Mouse (Mus musculus) G1E-ER4 (cell line): ENCODE results near the gene Hic1. TPM values are rescaled to one million over a fixed set of nuclear protein-coding genes. Genes with fewer than 3 reads are reported as not detected.

Source experiments
- GATA1 ChIP-seq: IDR thresholded peaks from one replicate; pipeline ENCODE4 v1.8.0; 2012; ENCODE audit warnings: low read length, inconsistent platforms
- polyA plus RNA-seq: library from polyadenylated mRNA; stranded (reverse); fragments of >175 nt; gene quantifications from 2 replicates; pipeline ENCODE4 v1.2.3, GENCODE M21; 2012

The Hic1 gene
- polyA plus RNA-seq, result 0.45 and 0.46 TPM in 2 replicates

GRCm38 (mm10) chr11:75169405-75170080, at the start of gene Hic1:
Gene Hic1 (minus strand): TSS chr11:75169519.
- no peak for TF ChIP-seq GATA1

DNA sequence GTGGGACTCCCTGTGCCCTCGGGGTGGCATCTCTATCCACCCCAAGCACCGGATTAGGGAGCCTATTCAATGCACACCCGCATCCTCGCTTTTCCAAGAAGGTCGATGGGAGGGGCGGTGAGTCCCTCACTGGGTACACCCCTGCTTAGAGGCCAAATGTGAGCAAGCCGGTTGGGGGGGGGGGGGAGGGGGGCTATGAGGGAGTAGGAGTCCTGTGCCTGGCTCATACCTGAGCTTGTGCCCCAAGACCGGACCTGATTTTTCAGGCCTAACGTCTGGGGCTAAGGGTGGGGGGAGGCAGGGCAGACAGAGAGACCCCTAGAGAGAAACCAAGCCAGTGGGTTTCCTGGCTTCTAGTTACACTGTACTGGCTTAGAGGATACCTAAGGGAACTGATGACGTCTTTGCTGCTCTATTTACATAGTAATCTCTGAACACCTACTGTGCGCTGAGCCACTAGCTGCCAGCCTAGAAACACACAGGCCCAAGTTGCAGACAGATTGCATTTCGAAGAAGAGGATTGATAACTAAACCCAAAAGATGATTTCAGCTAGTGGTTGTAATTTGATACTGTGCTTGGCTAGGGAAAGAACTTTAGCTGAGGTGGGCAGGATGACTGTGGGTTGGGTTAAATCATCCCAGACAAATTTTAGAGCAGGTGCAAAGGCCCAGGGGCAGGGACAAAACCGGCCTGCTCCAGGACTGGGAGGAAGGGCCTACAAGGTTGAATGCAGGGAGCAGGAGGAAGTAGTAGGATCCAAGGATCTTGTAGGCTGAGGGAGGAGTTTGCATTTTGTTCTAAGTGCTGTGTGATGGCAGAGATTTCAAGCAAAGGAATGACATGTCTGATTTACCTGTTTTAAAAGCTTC, 45.0 kb upstream of the Hic1 start:
- TF ChIP-seq GATA1, result no peak

GRCm38 (mm10) chr11:75213372-75214080, 44.2 kb upstream of the Hic1 start:
- no peak for TF ChIP-seq GATA1

GRCm38 (mm10) chr11:75212876-75213275, 43.6 kb upstream of the Hic1 start:
- no peak for TF ChIP-seq GATA1

GRCm38 (mm10) chr11:75212031-75212667, 42.8 kb upstream of the Hic1 start:
- no peak for TF ChIP-seq GATA1

GRCm38 (mm10) chr11:75210755-75211154, 41.4 kb upstream of the Hic1 start:
- no peak for TF ChIP-seq GATA1

DNA sequence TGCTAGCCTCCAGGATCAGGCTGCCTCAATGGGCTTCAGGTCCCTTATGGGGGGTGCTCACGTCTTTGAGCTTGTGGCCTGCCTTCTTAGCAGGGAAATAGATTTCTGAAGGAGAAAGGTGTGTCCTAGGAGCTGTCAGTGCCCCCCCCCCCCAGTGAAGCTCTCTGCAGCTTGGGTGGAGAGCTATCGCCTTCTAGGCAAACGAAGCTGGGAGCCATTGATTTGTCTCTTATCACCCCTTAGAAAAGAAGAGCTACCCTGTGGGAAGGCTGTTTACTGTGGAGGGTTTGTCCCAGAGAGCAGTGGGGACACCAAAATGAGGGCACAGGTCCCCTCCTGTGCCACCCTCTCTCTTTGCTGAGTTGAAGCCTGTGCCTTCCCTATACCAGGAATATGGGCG, 40.8 kb upstream of the Hic1 start:
- no peak for TF ChIP-seq GATA1

GRCm38 (mm10) chr11:75209363-75209762, 40.0 kb upstream of the Hic1 start:
- TF ChIP-seq GATA1, result no peak

- TF ChIP-seq GATA1, result no peak
These were observed 37.0 kb upstream of the Hic1 start for GRCm38 (mm10) chr11:75206347-75206746.

GRCm38 (mm10) chr11:75204472-75204871, 35.2 kb upstream of the Hic1 start:
- no peak for TF ChIP-seq GATA1

DNA sequence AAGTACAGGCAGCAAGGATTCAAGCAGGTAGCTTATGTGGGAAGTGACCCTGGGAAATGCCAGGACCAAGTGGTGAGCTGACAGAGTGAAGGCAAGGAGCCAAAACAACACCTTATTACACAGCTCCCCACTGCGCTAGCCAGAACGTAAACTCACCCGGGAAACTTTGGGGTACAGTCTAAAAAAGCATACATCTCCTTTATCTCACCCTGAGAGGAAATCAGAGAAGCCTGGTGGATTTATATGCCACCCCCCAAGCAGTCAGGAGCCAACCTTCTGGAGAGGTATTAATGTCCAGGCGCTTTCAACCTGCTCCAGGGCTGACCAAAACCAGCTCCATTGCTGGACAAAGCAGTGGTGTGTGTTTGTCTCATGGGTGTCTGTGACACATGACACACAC, 34.6 kb upstream of the Hic1 start:
- no peak for TF ChIP-seq GATA1

DNA sequence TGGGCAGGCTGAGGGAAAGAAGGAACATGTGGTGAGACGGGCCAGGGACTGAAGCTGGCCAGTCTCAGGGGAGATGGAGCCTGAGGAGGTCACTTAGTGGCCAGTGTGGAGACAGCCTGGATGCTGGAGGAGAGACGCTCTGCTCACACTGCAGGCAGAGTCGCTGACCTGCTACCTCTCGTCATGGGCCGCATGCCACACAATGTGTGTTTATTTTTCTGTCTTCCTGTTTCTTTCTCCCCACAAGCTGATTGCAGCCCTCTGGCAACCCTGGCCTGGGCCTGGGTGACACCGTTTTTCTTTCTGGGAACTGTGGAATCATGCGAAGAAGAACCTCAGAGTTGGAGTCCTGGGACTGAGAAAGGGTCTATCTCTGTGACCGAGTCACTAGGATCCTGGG, 32.4 kb upstream of the Hic1 start:
- no peak for TF ChIP-seq GATA1

DNA sequence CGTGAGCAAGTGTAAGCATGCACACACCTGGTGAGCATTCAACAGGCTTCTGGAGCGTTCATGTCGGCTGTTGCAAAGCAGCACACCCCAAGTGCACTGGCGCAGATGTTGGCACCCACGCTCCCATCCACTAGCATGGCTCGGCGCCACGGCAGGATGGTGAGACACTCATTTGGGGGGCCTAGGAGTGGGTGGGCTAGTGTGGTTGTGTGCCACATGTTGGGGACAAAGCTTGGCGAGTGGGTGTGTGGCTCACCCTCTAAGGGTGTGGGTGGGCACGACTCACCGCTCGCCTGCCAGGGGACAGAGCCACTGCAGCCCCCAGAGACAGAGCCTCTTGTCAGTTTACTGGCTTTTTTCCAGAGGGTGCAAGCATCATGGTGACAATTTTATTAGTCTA, 31.6 kb upstream of the Hic1 start:
- no peak for TF ChIP-seq GATA1

GRCm38 (mm10) chr11:75199951-75200350, 30.6 kb upstream of the Hic1 start:
- TF ChIP-seq GATA1, result no peak

DNA sequence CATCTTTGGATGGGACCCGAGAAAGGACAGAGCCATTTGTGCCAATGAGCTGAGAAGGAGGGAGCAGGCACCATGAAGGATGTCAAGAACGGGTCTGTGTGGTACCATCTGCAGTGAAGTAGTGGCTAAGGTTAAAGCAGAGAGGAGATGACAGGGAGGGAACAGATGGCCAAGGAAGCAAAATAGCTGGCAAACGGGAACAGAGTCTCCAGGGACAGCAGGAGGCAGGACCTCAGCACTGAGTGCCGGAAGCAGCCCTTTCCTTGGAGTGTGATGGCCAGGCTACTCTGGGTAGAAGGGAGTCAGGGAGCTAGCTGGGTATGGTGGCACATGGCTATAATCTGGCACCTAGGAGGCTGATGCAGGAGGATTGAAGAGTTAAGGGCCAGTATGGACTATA, 29.5 kb upstream of the Hic1 start:
- no peak for TF ChIP-seq GATA1

- no peak for TF ChIP-seq GATA1
These were observed 28.6 kb upstream of the Hic1 start for GRCm38 (mm10) chr11:75197956-75198355.
